Mouse (Mus musculus) olfactory bulb, adult 2 months (tissue): ENCODE results near the gene Helq. TPM values are rescaled to one million over a fixed set of nuclear protein-coding genes. Genes with fewer than 3 reads are reported as not detected.

Experiments used
- H3K27ac ChIP-seq: fragments of 200-500 bp; 2 replicates; pipeline ENCODE4 v1.5.1; 2012; ENCODE audit warnings: low read depth, low read length; ENCODE audit not compliant: insufficient read depth
- H3K4me1 ChIP-seq: fragments of 200-500 bp; 2 replicates; pipeline ENCODE4 v1.6.1; 2012; ENCODE audit warnings: low read length; ENCODE audit not compliant: control insufficient read depth, insufficient read depth
- H3K4me3 ChIP-seq: fragments of 200-500 bp; 2 replicates; pipeline ENCODE4 v1.5.1; 2012; ENCODE audit warnings: mild to moderate bottlenecking, low read depth, low read length, moderate library complexity; ENCODE audit not compliant: insufficient read depth
- CTCF ChIP-seq: fragments of 200-500 bp; IDR thresholded peaks from 2 replicates; pipeline ENCODE4 v1.5.1; 2012; ENCODE audit warnings: low read depth, mild to moderate bottlenecking, low read length, moderate library complexity; ENCODE audit not compliant: insufficient read depth
- POLR2A ChIP-seq: fragments of 200-500 bp; IDR thresholded peaks from 2 replicates; pipeline ENCODE4 v1.6.1; 2012; ENCODE audit warnings: mild to moderate bottlenecking, low read depth, low read length, moderate library complexity; ENCODE audit not compliant: insufficient read depth
- WGBS: fragments of 180-500 bp; shearing (Covaris S2); methylation state at CpG from one replicate; pipeline ENCODE4 v1.1.7; 2018; 5-methylcytosine and 5-hydroxymethylcytosine counted together
- polyA plus RNA-seq: library from polyadenylated mRNA; stranded (reverse); fragments of >200 nt; gene quantifications from 2 replicates; pipeline ENCODE4 v1.2.4, GENCODE M21; 2012; ENCODE audit warnings: low replicate concordance; ENCODE audit not compliant: missing spikeins, insufficient read depth, insufficient read length

Helq gene
- polyA plus RNA-seq, 1 experiment: not detected

DNA sequence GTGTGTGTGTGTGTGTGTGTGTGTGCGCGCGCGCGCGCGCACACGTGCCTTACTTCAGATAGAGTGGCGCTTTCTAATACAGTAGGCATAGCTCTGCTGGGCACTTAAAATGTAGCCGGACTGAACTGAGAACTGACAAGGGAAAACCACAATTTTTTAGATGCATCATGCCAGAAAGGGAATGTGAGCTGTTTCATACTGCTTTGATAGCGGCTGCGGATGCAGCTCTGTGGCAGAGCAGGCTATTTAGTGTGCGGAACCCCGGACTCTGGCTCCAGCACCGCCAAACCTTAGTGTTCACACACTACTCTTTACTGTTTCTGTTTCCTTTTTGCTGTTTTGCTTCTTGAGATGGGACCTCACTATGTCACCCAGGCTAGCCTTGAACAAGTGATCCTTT, 81.6 kb downstream of the Helq start:
- 92% methylated on average over 15 of the region's 15 CpGs for WGBS
- no peak overlapping the region for H3K4me3 ChIP-seq
- no peak overlapping the region for H3K27ac ChIP-seq
- TF ChIP-seq POLR2A (no peak), CTCF (no peak)
- peaks cover 11% of the 10 kb centered on the region for H3K4me1 ChIP-seq

Other genes starting within 250 kb of the Helq start
- not detected in 2 replicates for gene Plac8, start 226.4 kb downstream of the Helq start, polyA plus RNA-seq
- gene Coq2, start 123.5 kb downstream of the Helq start, polyA plus RNA-seq: not detected in 2 replicates
- not detected in 2 replicates for gene Hpse, start 78.9 kb downstream of the Helq start, polyA plus RNA-seq
- gene Mrps18c, start within 50 bp of the Helq start, polyA plus RNA-seq: not detected in 2 replicates
- not detected in 2 replicates for gene Abraxas1, start 22.4 kb upstream of the Helq start, polyA plus RNA-seq
- not detected in 2 replicates for gene Gpat3, start 47.1 kb upstream of the Helq start, polyA plus RNA-seq